Mouse (Mus musculus) neural tube, embryonic 11.5 days (tissue): Measurements from ENCODE around the gene Ppp1r13l. TPM values are rescaled to one million over a fixed set of nuclear protein-coding genes. Genes with fewer than 3 reads are reported as not detected.

ENCODE experiments used
- ATAC-seq: fragments of 200-750 bp; cut with Nextera tagmentation; 2 replicates; pipeline ENCODE4 v1.8.0; 2017; ENCODE audit warnings: moderate number of reproducible peaks, mild to moderate bottlenecking, moderate TSS enrichment, moderate library complexity; ENCODE audit not compliant: insufficient read depth, low FRiP score, low TSS enrichment
- DNase-seq: peaks from one replicate; pipeline ENCODE4 v3.0.0-alpha.2; 2015; ENCODE audit warnings: low spot score
- H3K27ac ChIP-seq: fragments of 300-500 bp; sonication (generic); 2 replicates; pipeline ENCODE4 v1.5.1; 2014; ENCODE audit warnings: low read depth, mild to moderate bottlenecking, low read length
- H3K27me3 ChIP-seq: fragments of 300-500 bp; sonication (generic); 2 replicates; pipeline ENCODE4 v1.6.1; 2014; ENCODE audit warnings: mild to moderate bottlenecking, low read length, mixed read lengths; ENCODE audit not compliant: control insufficient read depth, insufficient read depth
- H3K36me3 ChIP-seq: fragments of 300-500 bp; sonication (generic); 2 replicates; pipeline ENCODE4 v1.6.1; 2014; ENCODE audit warnings: mild to moderate bottlenecking, low read length, moderate library complexity, mixed read lengths; ENCODE audit not compliant: control insufficient read depth, insufficient read depth
- H3K4me1 ChIP-seq: fragments of 300-500 bp; sonication (generic); 2 replicates; pipeline ENCODE4 v1.6.1; 2014; ENCODE audit warnings: low read length, mixed read lengths; ENCODE audit not compliant: control insufficient read depth, insufficient read depth
- H3K4me2 ChIP-seq: fragments of 300-500 bp; sonication (generic); 2 replicates; pipeline ENCODE4 v1.6.1; 2014; ENCODE audit warnings: low read depth, mild to moderate bottlenecking, moderate library complexity
- H3K4me3 ChIP-seq: fragments of 300-500 bp; sonication (generic); 2 replicates; pipeline ENCODE4 v1.5.1; 2014; ENCODE audit warnings: low read depth, low read length
- H3K9ac ChIP-seq: fragments of 300-500 bp; sonication (generic); 2 replicates; pipeline ENCODE4 v1.6.1; 2014; ENCODE audit warnings: mild to moderate bottlenecking, low read length
- H3K9me3 ChIP-seq: fragments of 300-500 bp; sonication (generic); 2 replicates; pipeline ENCODE4 v1.6.1; 2016; ENCODE audit warnings: low read length; ENCODE audit not compliant: control insufficient read depth
- WGBS: fragments of 180-500 bp; shearing (Covaris S2); extraction: QIAGEN DNeasy Blood & Tissue Kit; methylation state at CpG from one replicate; pipeline ENCODE4 v1.1.7; 2014; 5-methylcytosine and 5-hydroxymethylcytosine counted together
- microRNA counts: library from miRNA; unstranded; fragments of <30 nt; microRNA quantifications from one replicate; lab custom pipeline; 2015
- microRNA-seq: library from miRNA; unstranded; fragments of <30 nt; microRNA quantifications from one replicate; pipeline ENCODE4, GENCODE M21; 2016
- polyA plus RNA-seq: library from polyadenylated mRNA; unstranded; fragments of >200 nt; fragmentation: Nextera tagmentation; extraction: Ambion mirVana; gene quantifications from 2 replicates; pipeline ENCODE4 v1.2.1, GENCODE M21; 2014

Gene Ppp1r13l
- polyA plus RNA-seq, 1 experiment from 2014 or later = 3.4 TPM

GRCm38 (mm10) chr7:19424051-19424450, 64.5 kb downstream of the Ppp1r13l start:
- WGBS = 70% methylated on average over 4 of the region's 4 CpGs
- Histone ChIP-seq H3K27ac (no peak overlapping the region), H3K9me3 (no peaks in the 10 kb centered on the region), H3K4me3 (no peak overlapping the region), H3K27me3 (peaks cover 20% of the 10 kb centered on the region), H3K4me2 (no peak overlapping the region), H3K9ac (no peak overlapping the region), H3K4me1 (no peaks in the 10 kb centered on the region), H3K36me3 (peaks cover 17% of the 10 kb centered on the region)
- ATAC-seq = no peak
- no peak for DNase-seq

DNA sequence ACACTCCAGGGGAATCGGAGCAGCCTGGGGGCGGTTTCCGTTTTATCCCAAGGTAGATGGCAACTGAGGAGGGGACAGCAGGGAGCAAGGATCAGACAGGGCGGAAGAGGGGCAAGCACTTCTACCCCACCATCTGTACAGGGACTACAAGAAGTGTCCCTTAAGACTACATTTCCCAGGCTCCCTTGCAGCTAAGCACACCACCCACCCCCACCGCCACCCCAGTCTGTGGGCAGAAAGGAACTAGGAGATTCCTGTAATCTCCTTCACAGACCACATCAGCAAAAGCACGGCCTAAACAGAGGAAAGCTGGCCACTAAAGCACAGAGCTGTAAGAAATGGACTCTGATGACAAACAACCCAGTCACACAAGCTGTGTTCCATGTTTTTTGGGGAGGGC, 66.8 kb downstream of the Ppp1r13l start:
- Histone ChIP-seq H3K9ac (no peak overlapping the region), H3K4me1 (no peaks in the 10 kb centered on the region), H3K4me3 (no peak overlapping the region), H3K9me3 (no peaks in the 10 kb centered on the region), H3K27ac (no peak overlapping the region), H3K27me3 (no peaks in the 10 kb centered on the region), H3K36me3 (peaks cover 27% of the 10 kb centered on the region), H3K4me2 (no peak overlapping the region)
- ATAC-seq (no peak), DNase-seq (no peak)
- WGBS = 82% methylated on average over 6 of the region's 6 CpGs

- Histone ChIP-seq H3K4me2 (no peak overlapping the region), H3K4me1 (no peaks in the 10 kb centered on the region), H3K9ac (no peak overlapping the region), H3K4me3 (no peak overlapping the region), H3K9me3 (no peaks in the 10 kb centered on the region), H3K27ac (no peak overlapping the region), H3K36me3 (peaks cover 29% of the 10 kb centered on the region), H3K27me3 (no peaks in the 10 kb centered on the region)
- ATAC-seq (no peak), DNase-seq (no peak)
- 89% methylated on average over 6 of the region's 6 CpGs for WGBS
These were observed 67.3 kb downstream of the Ppp1r13l start for GRCm38 (mm10) chr7:19426888-19427287.

MicroRNAs within 50 kb of the gene (microRNA counts, 519-probe panel; counts per million panel counts)
- microRNA mmu-miR-343 (lab: Ali Mortazavi, UCI) = 171 counts per million, percentile 57 among the panel's probes with 10 or more counts

Small RNA genes lying within 50 kb of the gene (microRNA-seq; reads per million reads assigned to microRNA genes)
- not detected for gene Mir343

Other genes with a start within 250 kb of the Ppp1r13l start
- gene Gm4969, start 241.4 kb upstream of the Ppp1r13l start, polyA plus RNA-seq = 1.3 and 1.4 TPM in 2 replicates
- gene Fbxo46, start 239.9 kb upstream of the Ppp1r13l start, polyA plus RNA-seq = 10.1 and 10.6 TPM in 2 replicates
- 12.9 and 13.9 TPM in 2 replicates for gene Qpctl, start 210.5 kb upstream of the Ppp1r13l start, polyA plus RNA-seq
- 148 and 152 TPM in 2 replicates for gene Snrpd2, start 210.0 kb upstream of the Ppp1r13l start, polyA plus RNA-seq
- 0.69 and 0.76 TPM in 2 replicates for gene Gipr, start 193.6 kb upstream of the Ppp1r13l start, polyA plus RNA-seq
- gene Eml2, start 183.3 kb upstream of the Ppp1r13l start, polyA plus RNA-seq = 1.3 and 2.0 TPM in 2 replicates
- gene Gpr4, start 147.2 kb upstream of the Ppp1r13l start, polyA plus RNA-seq = 2.4 and 2.6 TPM in 2 replicates
- 43.7 and 45.9 TPM in 2 replicates for gene Opa3, start 131.4 kb upstream of the Ppp1r13l start, polyA plus RNA-seq
- gene Vasp, start 87.9 kb upstream of the Ppp1r13l start, polyA plus RNA-seq = 54.6 and 57.6 TPM in 2 replicates
- gene Ppm1n, start 79.7 kb upstream of the Ppp1r13l start, polyA plus RNA-seq = not detected in 2 replicates
- 58.2 and 60.2 TPM in 2 replicates for gene Rtn2, start 77.1 kb upstream of the Ppp1r13l start, polyA plus RNA-seq
- gene Fosb, start 49.7 kb upstream of the Ppp1r13l start, polyA plus RNA-seq = 0.07 TPM in 1 of 2 replicates, not detected in the other
- gene Ercc1, start 15.0 kb upstream of the Ppp1r13l start, polyA plus RNA-seq = 91.8 and 93.3 TPM in 2 replicates
- 17.8 and 18.0 TPM in 2 replicates for gene Cd3eap, start 266 bp upstream of the Ppp1r13l start, polyA plus RNA-seq
- 12.4 and 14.6 TPM in 2 replicates for gene Ercc2, start 22.3 kb downstream of the Ppp1r13l start, polyA plus RNA-seq
- 3.2 and 3.4 TPM in 2 replicates for gene Klc3, start 44.4 kb downstream of the Ppp1r13l start, polyA plus RNA-seq
- 0.41 and 0.69 TPM in 2 replicates for gene Ckm, start 45.0 kb downstream of the Ppp1r13l start, polyA plus RNA-seq
- gene Mark4, start 99.1 kb downstream of the Ppp1r13l start, polyA plus RNA-seq = 14.1 and 16.4 TPM in 2 replicates
- 1.2 and 1.6 TPM in 2 replicates for gene Exoc3l2, start 103.6 kb downstream of the Ppp1r13l start, polyA plus RNA-seq
- 2.0 and 2.7 TPM in 2 replicates for gene Bloc1s3, start 148.6 kb downstream of the Ppp1r13l start, polyA plus RNA-seq
- 49.3 and 54.0 TPM in 2 replicates for gene Trappc6a, start 148.6 kb downstream of the Ppp1r13l start, polyA plus RNA-seq
- gene Nkpd1, start 158.1 kb downstream of the Ppp1r13l start, polyA plus RNA-seq = not detected in 2 replicates
- gene Ppp1r37, start 203.3 kb downstream of the Ppp1r13l start, polyA plus RNA-seq = 4.5 and 4.7 TPM in 2 replicates
- 0.44 and 0.57 TPM in 2 replicates for gene Zfp296, start 217.5 kb downstream of the Ppp1r13l start, polyA plus RNA-seq
- gene Gemin7, start 217.8 kb downstream of the Ppp1r13l start, polyA plus RNA-seq = 161 and 171 TPM in 2 replicates
- gene Clasrp, start 244.7 kb downstream of the Ppp1r13l start, polyA plus RNA-seq = 48.0 and 53.5 TPM in 2 replicates